Mouse (Mus musculus) lung, embryonic 14.5 days (tissue): Measurements from ENCODE around the gene Syt17. TPM values are rescaled to one million over a fixed set of nuclear protein-coding genes. Genes with fewer than 3 reads are reported as not detected.

Experiments
- ATAC-seq: fragments of 200-750 bp; cut with Nextera tagmentation; 2 replicates; pipeline ENCODE4 v1.8.0; 2017; ENCODE audit warnings: mild to moderate bottlenecking, moderate TSS enrichment, moderate library complexity; ENCODE audit not compliant: insufficient read depth
- DNase-seq: peaks from one replicate; pipeline ENCODE4 v3.0.0-alpha.2; 2015
- H3K27ac ChIP-seq: fragments of 300-500 bp; sonication (generic); 2 replicates; pipeline ENCODE4 v1.5.1; 2014; ENCODE audit warnings: low read depth, mild to moderate bottlenecking, moderate library complexity
- H3K27me3 ChIP-seq: fragments of 300-500 bp; sonication (generic); 2 replicates; pipeline ENCODE4 v1.6.1; 2014; ENCODE audit warnings: low read length, control low read depth; ENCODE audit not compliant: insufficient read depth
- H3K36me3 ChIP-seq: fragments of 300-500 bp; sonication (generic); 2 replicates; pipeline ENCODE4 v1.6.1; 2014; ENCODE audit warnings: control low read depth; ENCODE audit not compliant: insufficient read depth
- H3K4me1 ChIP-seq: fragments of 300-500 bp; sonication (generic); 2 replicates; pipeline ENCODE4 v1.6.1; 2014; ENCODE audit warnings: antibody characterized with exemption, control low read depth; ENCODE audit not compliant: insufficient read depth
- H3K4me2 ChIP-seq: fragments of 300-500 bp; sonication (generic); 2 replicates; pipeline ENCODE4 v1.6.1; 2014; ENCODE audit warnings: mild to moderate bottlenecking
- H3K4me3 ChIP-seq: fragments of 300-500 bp; sonication (generic); 2 replicates; pipeline ENCODE4 v1.5.1; 2014; ENCODE audit warnings: low read depth, low read length
- H3K9ac ChIP-seq: fragments of 300-500 bp; sonication (generic); 2 replicates; pipeline ENCODE4 v1.6.1; 2014
- H3K9me3 ChIP-seq: fragments of 300-500 bp; sonication (generic); 2 replicates; pipeline ENCODE4 v1.6.1; 2016; ENCODE audit warnings: low read depth, low read length, control low read depth
- CTCF ChIP-seq: IDR thresholded peaks from 2 replicates; pipeline ENCODE4 v1.5.1; 2016; ENCODE audit warnings: antibody characterized with exemption, low read depth
- WGBS: fragments of 180-500 bp; shearing (Covaris S2); extraction: QIAGEN DNeasy Blood & Tissue Kit; methylation state at CpG from one replicate; pipeline ENCODE4 v1.1.7; 2014; 5-methylcytosine and 5-hydroxymethylcytosine counted together
- polyA plus RNA-seq: library from polyadenylated mRNA; unstranded; fragments of >200 nt; fragmentation: Nextera tagmentation; extraction: Ambion mirVana; gene quantifications from 2 replicates; pipeline ENCODE4 v1.2.1, GENCODE M21; 2014

Gene Syt17
- polyA plus RNA-seq, 1 experiment from 2014 or later: 2.2 TPM

GRCm38 (mm10) chr7:118376590-118376989 lies 71.4 kb downstream of the Syt17 start:
- TF ChIP-seq CTCF: no peak
- Histone ChIP-seq H3K4me1 (no peaks in the 10 kb centered on the region), H3K36me3 (no peaks in the 10 kb centered on the region), H3K4me2 (no peak overlapping the region), H3K27ac (no peak overlapping the region), H3K27me3 (no peaks in the 10 kb centered on the region), H3K9ac (no peak overlapping the region), H3K9me3 (no peaks in the 10 kb centered on the region), H3K4me3 (no peak overlapping the region)
- DNase-seq (no peak), ATAC-seq (no peak)
- 85% methylated on average over 4 of the region's 4 CpGs for WGBS

GRCm38 (mm10) chr7:118375341-118375740 lies 72.7 kb downstream of the Syt17 start:
- no peak overlapping the region for H3K27ac ChIP-seq
- no peak overlapping the region for H3K4me2 ChIP-seq
- H3K36me3 ChIP-seq: no peaks in the 10 kb centered on the region
- no peaks in the 10 kb centered on the region for H3K4me1 ChIP-seq
- DNase-seq (no peak), ATAC-seq (no peak)
- no peak overlapping the region for H3K4me3 ChIP-seq
- H3K9ac ChIP-seq: no peak overlapping the region
- no peak for TF ChIP-seq CTCF
- H3K27me3 ChIP-seq: no peaks in the 10 kb centered on the region
- H3K9me3 ChIP-seq: no peaks in the 10 kb centered on the region
- WGBS: 88% methylated on average over 3 of the region's 3 CpGs

GRCm38 (mm10) chr7:118371361-118371760 lies 76.7 kb downstream of the Syt17 start:
- WGBS: 88% methylated on average over 5 of the region's 5 CpGs
- no peak for ATAC-seq
- DNase-seq: no peak
- Histone ChIP-seq H3K27ac (no peak overlapping the region), H3K9me3 (no peaks in the 10 kb centered on the region), H3K4me2 (no peak overlapping the region), H3K36me3 (no peaks in the 10 kb centered on the region), H3K4me3 (no peak overlapping the region), H3K4me1 (no peaks in the 10 kb centered on the region), H3K27me3 (no peaks in the 10 kb centered on the region), H3K9ac (no peak overlapping the region)
- no peak for TF ChIP-seq CTCF

DNA sequence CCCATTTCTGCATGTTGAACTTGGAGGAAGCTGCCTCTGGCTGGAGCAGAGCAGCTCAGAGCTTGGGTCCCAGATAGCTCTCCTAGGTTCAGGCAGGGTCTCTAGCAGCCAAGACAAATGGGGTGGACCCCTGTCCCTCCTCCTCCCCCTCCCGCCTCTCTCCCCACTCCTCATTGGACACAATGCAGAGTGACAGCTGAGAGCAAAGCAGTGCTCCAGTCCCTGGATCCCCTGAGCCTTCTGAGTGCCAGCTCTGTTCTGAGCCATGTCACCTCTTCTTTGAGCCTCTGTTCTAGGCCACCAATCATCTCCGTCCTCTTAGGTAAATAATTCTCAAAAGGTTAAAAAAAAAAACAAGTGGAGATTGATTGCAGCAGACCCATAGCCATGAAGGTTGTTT lies 78.3 kb downstream of the Syt17 start:
- no peaks in the 10 kb centered on the region for H3K9me3 ChIP-seq
- H3K9ac ChIP-seq: no peak overlapping the region
- WGBS: 43% methylated on average over 2 of the region's 2 CpGs
- no peak for ATAC-seq
- H3K4me3 ChIP-seq: no peak overlapping the region
- TF ChIP-seq CTCF: no peak
- no peak for DNase-seq
- H3K27me3 ChIP-seq: no peaks in the 10 kb centered on the region
- no peak overlapping the region for H3K27ac ChIP-seq
- H3K4me2 ChIP-seq: no peak overlapping the region
- no peaks in the 10 kb centered on the region for H3K36me3 ChIP-seq
- no peaks in the 10 kb centered on the region for H3K4me1 ChIP-seq

- H3K27ac ChIP-seq: no peak overlapping the region
- no peak overlapping the region for H3K9ac ChIP-seq
- ATAC-seq (no peak), DNase-seq (no peak)
- no peaks in the 10 kb centered on the region for H3K4me1 ChIP-seq
- H3K4me2 ChIP-seq: no peak overlapping the region
- no peaks in the 10 kb centered on the region for H3K36me3 ChIP-seq
- WGBS: 61% methylated on average over 3 of the region's 3 CpGs
- no peak overlapping the region for H3K4me3 ChIP-seq
- no peak for TF ChIP-seq CTCF
- no peaks in the 10 kb centered on the region for H3K9me3 ChIP-seq
- H3K27me3 ChIP-seq: no peaks in the 10 kb centered on the region
These were observed 82.1 kb downstream of the Syt17 start for GRCm38 (mm10) chr7:118365902-118366301.

GRCm38 (mm10) chr7:118365251-118365650 lies 82.8 kb downstream of the Syt17 start:
- Histone ChIP-seq H3K4me1 (no peaks in the 10 kb centered on the region), H3K4me3 (no peak overlapping the region), H3K36me3 (no peaks in the 10 kb centered on the region), H3K9ac (no peak overlapping the region), H3K4me2 (no peak overlapping the region), H3K27me3 (no peaks in the 10 kb centered on the region), H3K9me3 (no peaks in the 10 kb centered on the region), H3K27ac (no peak overlapping the region)
- ATAC-seq (no peak), DNase-seq (no peak)
- no peak for TF ChIP-seq CTCF
- WGBS: 49% methylated on average over 6 of the region's 6 CpGs

- no peak overlapping the region for H3K9ac ChIP-seq
- no peak overlapping the region for H3K4me3 ChIP-seq
- H3K36me3 ChIP-seq: no peaks in the 10 kb centered on the region
- ATAC-seq: no peak
- no peak overlapping the region for H3K27ac ChIP-seq
- 29% methylated on average over 7 of the region's 7 CpGs for WGBS
- no peaks in the 10 kb centered on the region for H3K9me3 ChIP-seq
- peak; percentile 6 for DNase-seq
- H3K4me2 ChIP-seq: no peak overlapping the region
- peak; percentile 23; the same call in 1 of the 2 replicates for TF ChIP-seq CTCF
- H3K4me1 ChIP-seq: no peaks in the 10 kb centered on the region
- no peaks in the 10 kb centered on the region for H3K27me3 ChIP-seq
These were observed 83.5 kb downstream of the Syt17 start for GRCm38 (mm10) chr7:118364353-118365007.
